Mouse (Mus musculus) neural tube, embryonic 15.5 days (tissue): ENCODE results near the gene Gm20388. TPM values are rescaled to one million over a fixed set of nuclear protein-coding genes. Genes with fewer than 3 reads are reported as not detected.
"Not testable (repeated sequence)": the region's sequence is repeated elsewhere in the genome, so short reads cannot be mapped to it uniquely, and the experiment has no call there.

Experiments
- ATAC-seq: fragments of 200-750 bp; cut with Nextera tagmentation; 2 replicates; pipeline ENCODE4 v1.8.0; 2017; ENCODE audit warnings: mild to moderate bottlenecking, moderate TSS enrichment, moderate library complexity; ENCODE audit not compliant: low FRiP score
- H3K27ac ChIP-seq: fragments of 300-500 bp; sonication (generic); replicated peaks from 2 replicates; pipeline ENCODE4 v1.5.1; 2015; ENCODE audit warnings: mild to moderate bottlenecking, inconsistent platforms
- H3K27me3 ChIP-seq: fragments of 300-500 bp; sonication (generic); replicated peaks from 2 replicates; pipeline ENCODE4 v1.6.1; 2015; ENCODE audit warnings: inconsistent platforms
- H3K36me3 ChIP-seq: fragments of 300-500 bp; sonication (generic); 2 replicates; pipeline ENCODE4 v1.6.1; 2015; ENCODE audit warnings: inconsistent platforms
- H3K4me1 ChIP-seq: fragments of 300-500 bp; sonication (generic); 2 replicates; pipeline ENCODE4 v1.6.1; 2015; ENCODE audit warnings: inconsistent platforms
- H3K4me2 ChIP-seq: fragments of 300-500 bp; sonication (generic); 2 replicates; pipeline ENCODE4 v1.6.1; 2015; ENCODE audit warnings: inconsistent platforms, mild to moderate bottlenecking, moderate library complexity
- H3K4me3 ChIP-seq: fragments of 300-500 bp; sonication (generic); replicated peaks from 2 replicates; pipeline ENCODE4 v1.5.1; 2015; ENCODE audit warnings: mild to moderate bottlenecking, inconsistent platforms
- H3K9ac ChIP-seq: fragments of 300-500 bp; sonication (generic); replicated peaks from 2 replicates; pipeline ENCODE4 v1.6.1; 2015; ENCODE audit warnings: mild to moderate bottlenecking, inconsistent platforms
- H3K9me3 ChIP-seq: fragments of 300-500 bp; sonication (generic); replicated peaks from 2 replicates; pipeline ENCODE4 v1.6.1; 2016; ENCODE audit warnings: inconsistent platforms
- WGBS: fragments of 180-500 bp; shearing (Covaris S2); methylation state at CpG from one replicate; pipeline ENCODE4 v1.1.7; 2015; ENCODE audit warnings: mixed read lengths; 5-methylcytosine and 5-hydroxymethylcytosine counted together
- polyA plus RNA-seq: library from polyadenylated mRNA; unstranded; fragments of >200 nt; fragmentation: Nextera tagmentation; extraction: Ambion mirVana; gene quantifications from 2 replicates; pipeline ENCODE4 v1.2.1, GENCODE M21; 2015

Gm20388 gene
- polyA plus RNA-seq, 1 experiment from 2014 or later, result not detected

GRCm38 (mm10) chr8:121665329-121665728 lies 1754.7 kb downstream of the Gm20388 start:
- Histone ChIP-seq H3K27ac (peak overlapping the region; percentile 60), H3K9me3 (no peaks in the 10 kb centered on the region), H3K4me2 (peak overlapping the region; percentile 41), H3K9ac (no peak overlapping the region), H3K4me3 (no peak overlapping the region; the same call in 1 of the 2 replicates), H3K36me3 (no peaks in the 10 kb centered on the region), H3K4me1 (peaks cover 27% of the 10 kb centered on the region), H3K27me3 (no peaks in the 10 kb centered on the region)
- peak; percentile 36; the same call in 1 of the 2 replicates for ATAC-seq
- WGBS, result 5% methylated on average over 16 of the region's 16 CpGs

GRCm38 (mm10) chr8:121667936-121668500 lies 1757.4 kb downstream of the Gm20388 start:
- H3K36me3 ChIP-seq, H3K9me3 ChIP-seq, ATAC-seq, H3K27ac ChIP-seq, H3K9ac ChIP-seq, H3K4me3 ChIP-seq, H3K27me3 ChIP-seq, H3K4me2 ChIP-seq: not testable (repeated sequence)
- 77% methylated on average over 9 of the region's 9 CpGs for WGBS
- H3K4me1 ChIP-seq, result peaks cover 22% of the 10 kb centered on the region

GRCm38 (mm10) chr8:121668553-121668952 lies 1757.9 kb downstream of the Gm20388 start:
- Histone ChIP-seq H3K9me3 (no peaks in the 10 kb centered on the region), H3K27ac (no peak overlapping the region), H3K9ac (no peak overlapping the region), H3K4me2 (no peak overlapping the region), H3K4me1 (peaks cover 22% of the 10 kb centered on the region), H3K36me3 (no peaks in the 10 kb centered on the region), H3K27me3 (no peaks in the 10 kb centered on the region), H3K4me3 (no peak overlapping the region)
- no peak; the same call in 1 of the 2 replicates for ATAC-seq
- WGBS, result 38% methylated on average over 6 of the region's 6 CpGs

GRCm38 (mm10) chr8:121669208-121669607 lies 1758.6 kb downstream of the Gm20388 start:
- Histone ChIP-seq H3K4me3 (no peak overlapping the region), H3K36me3 (no peaks in the 10 kb centered on the region), H3K27me3 (no peaks in the 10 kb centered on the region), H3K4me1 (peaks cover 22% of the 10 kb centered on the region), H3K4me2 (no peak overlapping the region), H3K9ac (no peak overlapping the region), H3K27ac (no peak overlapping the region), H3K9me3 (no peaks in the 10 kb centered on the region)
- 26% methylated on average over 8 of the region's 8 CpGs for WGBS
- no peak for ATAC-seq

- H3K27me3 ChIP-seq, result no peaks in the 10 kb centered on the region
- peak overlapping the region; percentile 69 for H3K27ac ChIP-seq
- WGBS, result 84% methylated on average over 4 of the region's 4 CpGs
- H3K4me3 ChIP-seq, result no peak overlapping the region
- no peak overlapping the region for H3K9ac ChIP-seq
- peaks cover 12% of the 10 kb centered on the region for H3K4me1 ChIP-seq
- no peaks in the 10 kb centered on the region for H3K9me3 ChIP-seq
- H3K4me2 ChIP-seq, result no peak overlapping the region
- no peak for ATAC-seq
- H3K36me3 ChIP-seq, result no peaks in the 10 kb centered on the region
Observed at GRCm38 (mm10) chr8:121673153-121673552, 1762.5 kb downstream of the Gm20388 start.

GRCm38 (mm10) chr8:121673917-121674316 lies 1763.3 kb downstream of the Gm20388 start:
- no peaks in the 10 kb centered on the region for H3K36me3 ChIP-seq
- WGBS, result 73% methylated on average over 5 of the region's 5 CpGs
- no peak overlapping the region for H3K4me2 ChIP-seq
- H3K4me3 ChIP-seq, result no peak overlapping the region
- H3K27me3 ChIP-seq, result no peaks in the 10 kb centered on the region
- H3K4me1 ChIP-seq, result peaks cover 5% of the 10 kb centered on the region
- H3K9ac ChIP-seq, result no peak overlapping the region
- peak overlapping the region; percentile 69 for H3K27ac ChIP-seq
- H3K9me3 ChIP-seq, result no peaks in the 10 kb centered on the region
- ATAC-seq, result peak; percentile 89

- Histone ChIP-seq H3K27ac (no peak overlapping the region), H3K4me2 (no peak overlapping the region), H3K9me3 (no peaks in the 10 kb centered on the region), H3K4me3 (no peak overlapping the region), H3K4me1 (no peaks in the 10 kb centered on the region), H3K36me3 (no peaks in the 10 kb centered on the region), H3K9ac (no peak overlapping the region), H3K27me3 (no peaks in the 10 kb centered on the region)
- no peak for ATAC-seq
- WGBS, result 56% methylated on average over 5 of the region's 5 CpGs
Observed at GRCm38 (mm10) chr8:121674524-121674923, 1763.9 kb downstream of the Gm20388 start.

GRCm38 (mm10) chr8:121675161-121675560 lies 1764.5 kb downstream of the Gm20388 start:
- no peak for ATAC-seq
- 74% methylated on average over 3 of the region's 3 CpGs for WGBS
- H3K27ac ChIP-seq, result no peak overlapping the region
- no peaks in the 10 kb centered on the region for H3K36me3 ChIP-seq
- H3K4me3 ChIP-seq, result no peak overlapping the region
- no peaks in the 10 kb centered on the region for H3K4me1 ChIP-seq
- H3K4me2 ChIP-seq, result no peak overlapping the region
- H3K9me3 ChIP-seq, result no peaks in the 10 kb centered on the region
- no peaks in the 10 kb centered on the region for H3K27me3 ChIP-seq
- H3K9ac ChIP-seq, result no peak overlapping the region

GRCm38 (mm10) chr8:121675701-121676100 lies 1765.1 kb downstream of the Gm20388 start:
- H3K36me3 ChIP-seq, result no peaks in the 10 kb centered on the region
- no peak overlapping the region for H3K4me2 ChIP-seq
- no peak for ATAC-seq
- H3K4me3 ChIP-seq, result no peak overlapping the region
- H3K27me3 ChIP-seq, result no peaks in the 10 kb centered on the region
- no peaks in the 10 kb centered on the region for H3K9me3 ChIP-seq
- H3K9ac ChIP-seq, result no peak overlapping the region
- no peak overlapping the region for H3K27ac ChIP-seq
- 61% methylated on average over 20 of the region's 20 CpGs for WGBS
- H3K4me1 ChIP-seq, result no peaks in the 10 kb centered on the region

- H3K36me3 ChIP-seq, result no peaks in the 10 kb centered on the region
- H3K9me3 ChIP-seq, result no peaks in the 10 kb centered on the region
- H3K9ac ChIP-seq, result no peak overlapping the region
- H3K4me1 ChIP-seq, result no peaks in the 10 kb centered on the region
- no peaks in the 10 kb centered on the region for H3K27me3 ChIP-seq
- no peak overlapping the region for H3K4me2 ChIP-seq
- H3K4me3 ChIP-seq, result no peak overlapping the region
- H3K27ac ChIP-seq, result no peak overlapping the region
- no peak for ATAC-seq
- 74% methylated on average over 5 of the region's 5 CpGs for WGBS
Observed at GRCm38 (mm10) chr8:121678696-121679095, 1768.1 kb downstream of the Gm20388 start.

GRCm38 (mm10) chr8:121680896-121681295 lies 1770.3 kb downstream of the Gm20388 start:
- Histone ChIP-seq H3K9me3 (no peaks in the 10 kb centered on the region), H3K9ac (no peak overlapping the region), H3K27me3 (no peaks in the 10 kb centered on the region), H3K36me3 (no peaks in the 10 kb centered on the region), H3K4me1 (no peaks in the 10 kb centered on the region), H3K4me2 (no peak overlapping the region), H3K4me3 (no peak overlapping the region), H3K27ac (no peak overlapping the region)
- 82% methylated on average over 4 of the region's 4 CpGs for WGBS
- ATAC-seq, result no peak

GRCm38 (mm10) chr8:121681457-121681856 lies 1770.8 kb downstream of the Gm20388 start:
- no peak for ATAC-seq
- H3K4me1 ChIP-seq, result no peaks in the 10 kb centered on the region
- no peak overlapping the region for H3K4me3 ChIP-seq
- no peaks in the 10 kb centered on the region for H3K9me3 ChIP-seq
- 72% methylated on average over 10 of the region's 10 CpGs for WGBS
- H3K4me2 ChIP-seq, result no peak overlapping the region
- H3K27ac ChIP-seq, result no peak overlapping the region
- no peaks in the 10 kb centered on the region for H3K36me3 ChIP-seq
- no peak overlapping the region for H3K9ac ChIP-seq
- H3K27me3 ChIP-seq, result no peaks in the 10 kb centered on the region
